Mouse (Mus musculus): Measurements from ENCODE around the gene Nfx1.
"Not testable (repeated sequence)": the region's sequence is repeated elsewhere in the genome, so short reads cannot be mapped to it uniquely, and the experiment has no call there.

Gene Nfx1

GRCm38 (mm10) chr4:40970842-40971701 lies at the start of gene Nfx1:
Nfx1 (plus strand) TSS chr4:40970906.
- peak; percentile 93 for DNase-seq (ENCODE audit: low read depth, low spot score)

- no peak for DNase-seq (ENCODE audit: low read depth, low spot score)
Observed at GRCm38 (mm10) chr4:40921288-40921687, 49.4 kb upstream of the Nfx1 start.

- no peak for DNase-seq (ENCODE audit: low read depth, low spot score)
Observed at GRCm38 (mm10) chr4:40923087-40923651, 47.5 kb upstream of the Nfx1 start.

GRCm38 (mm10) chr4:40925568-40925967 lies 45.1 kb upstream of the Nfx1 start:
- DNase-seq (ENCODE audit: low read depth, low spot score): no peak

GRCm38 (mm10) chr4:40929046-40929445 lies 41.7 kb upstream of the Nfx1 start:
- DNase-seq (ENCODE audit: low read depth, low spot score): no peak

- no peak for DNase-seq (ENCODE audit: low read depth, low spot score)
Observed at GRCm38 (mm10) chr4:40933694-40934093, 37.0 kb upstream of the Nfx1 start.

DNA sequence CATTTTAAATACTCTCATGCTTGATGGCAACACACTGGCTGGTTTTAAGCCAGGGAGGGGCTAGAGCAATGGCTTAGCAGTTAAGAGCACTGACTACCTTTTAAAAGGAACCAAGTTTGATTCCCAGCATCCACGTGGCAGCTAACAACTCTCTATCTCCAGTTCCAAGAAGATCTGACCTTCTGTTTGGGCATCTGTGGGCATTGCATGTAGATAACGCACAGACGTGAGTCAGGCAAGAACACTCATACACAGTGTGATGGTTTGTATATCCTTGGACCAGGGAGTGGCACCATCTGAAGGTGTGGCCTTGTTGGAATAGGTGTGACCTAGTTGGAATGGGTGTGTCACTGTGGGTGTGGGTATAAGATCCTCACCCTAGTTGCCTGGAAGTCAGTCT lies 36.3 kb upstream of the Nfx1 start:
- DNase-seq (ENCODE audit: low read depth, low spot score): not testable (repeated sequence)

DNA sequence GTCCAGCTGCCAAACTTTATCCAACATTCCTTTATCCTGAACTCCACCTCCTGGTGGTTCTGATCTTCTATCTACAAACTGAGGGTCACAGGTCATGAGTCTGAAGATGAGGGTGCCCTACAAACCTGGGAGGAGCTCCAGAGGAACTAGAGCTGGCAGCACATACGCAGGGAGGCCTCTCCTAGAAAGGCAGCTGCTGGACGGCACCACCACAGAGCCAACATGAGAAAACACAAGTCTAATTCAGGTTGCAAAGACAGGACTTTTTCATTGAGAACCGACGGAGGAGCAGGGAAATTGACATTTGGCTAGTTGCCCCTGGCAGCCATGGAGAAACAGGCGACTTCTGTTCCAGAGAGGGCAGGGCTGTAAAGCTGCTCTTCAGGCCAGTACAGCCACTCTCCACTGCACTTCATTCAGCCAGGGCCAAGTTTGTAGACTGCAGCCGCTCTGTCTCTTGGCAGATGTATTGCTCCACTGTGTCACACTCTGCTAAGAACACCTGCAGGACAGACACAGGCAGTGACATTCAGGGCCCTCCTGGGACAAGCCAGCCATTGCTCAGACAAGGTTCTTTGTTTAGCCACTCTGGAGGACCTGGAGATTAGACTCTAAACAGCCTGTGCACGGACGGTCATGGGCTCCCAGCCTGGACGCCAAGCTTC lies 34.4 kb upstream of the Nfx1 start:
- DNase-seq (ENCODE audit: low read depth, low spot score): no peak

- DNase-seq (ENCODE audit: low read depth, low spot score): no peak
Observed at GRCm38 (mm10) chr4:40938793-40939192, 31.9 kb upstream of the Nfx1 start.

- no peak for DNase-seq (ENCODE audit: low read depth, low spot score)
Observed at GRCm38 (mm10) chr4:40943651-40944050, 27.1 kb upstream of the Nfx1 start.

DNA sequence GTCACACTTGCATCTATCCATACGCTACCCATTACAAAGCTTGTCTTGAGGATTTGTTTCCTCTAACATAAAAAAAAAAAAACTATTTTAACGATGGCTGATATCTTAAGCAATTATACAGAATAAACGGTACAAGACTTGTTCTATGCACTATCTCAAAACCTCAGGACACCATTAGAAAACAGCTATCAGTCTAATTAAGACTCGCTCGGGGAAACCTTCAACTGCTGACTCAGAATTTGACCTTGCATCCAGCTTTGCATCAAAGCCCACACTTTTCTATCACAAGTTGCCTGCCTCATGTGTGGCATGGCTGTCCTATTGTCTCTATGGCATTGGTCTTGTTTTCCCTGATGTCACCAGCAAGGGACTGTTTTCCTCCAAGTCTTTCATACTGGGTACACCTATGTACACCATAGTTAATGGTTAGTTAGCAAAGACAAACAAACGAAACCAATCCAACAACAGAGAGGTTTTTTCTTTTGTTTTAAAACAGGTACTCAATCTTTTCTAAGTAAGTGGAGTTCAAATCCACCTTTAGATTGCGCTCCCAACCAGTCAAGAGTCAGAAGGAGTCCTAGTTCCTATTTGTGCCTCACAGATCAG lies 24.1 kb upstream of the Nfx1 start:
- no peak for DNase-seq (ENCODE audit: low read depth, low spot score)

- no peak for DNase-seq (ENCODE audit: low read depth, low spot score)
Observed at GRCm38 (mm10) chr4:40947565-40948159, 23.0 kb upstream of the Nfx1 start.

DNA sequence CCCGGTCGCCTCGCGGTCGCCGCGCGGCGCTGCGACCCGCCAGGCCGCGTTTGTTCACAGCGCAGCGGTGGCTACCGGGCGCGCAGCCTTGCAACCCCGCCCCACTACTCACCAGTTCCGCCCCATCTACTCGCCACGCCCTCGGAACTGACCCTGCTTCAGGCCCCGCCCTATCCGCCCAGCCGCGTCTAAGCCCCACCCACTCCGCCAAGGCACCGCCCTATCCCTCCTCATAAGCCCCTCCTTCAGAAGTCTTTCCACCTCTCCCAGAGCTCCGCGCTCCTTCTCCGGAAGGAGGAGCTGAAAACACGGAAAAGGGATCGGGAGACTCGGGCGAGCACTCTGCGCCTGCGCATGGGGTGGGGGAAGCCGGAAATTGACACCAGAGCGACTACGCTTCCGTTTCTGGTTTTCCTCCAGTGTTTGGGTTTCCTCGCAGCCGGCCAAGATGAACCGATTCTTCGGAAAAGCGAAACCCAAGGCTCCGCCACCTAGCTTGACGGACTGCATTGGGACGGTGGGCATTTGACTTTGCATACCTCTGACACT lies 22.5 kb upstream of the Nfx1 start, which contains the start of the genes Bag1 and Chmp5:
Bag1 (minus strand) TSS at position 135 of the 549 bp plus-strand sequence.
Chmp5 (plus strand) TSS at position 248 of the 549 bp plus-strand sequence.
- peak; percentile 99 for DNase-seq (ENCODE audit: low read depth, low spot score)

DNA sequence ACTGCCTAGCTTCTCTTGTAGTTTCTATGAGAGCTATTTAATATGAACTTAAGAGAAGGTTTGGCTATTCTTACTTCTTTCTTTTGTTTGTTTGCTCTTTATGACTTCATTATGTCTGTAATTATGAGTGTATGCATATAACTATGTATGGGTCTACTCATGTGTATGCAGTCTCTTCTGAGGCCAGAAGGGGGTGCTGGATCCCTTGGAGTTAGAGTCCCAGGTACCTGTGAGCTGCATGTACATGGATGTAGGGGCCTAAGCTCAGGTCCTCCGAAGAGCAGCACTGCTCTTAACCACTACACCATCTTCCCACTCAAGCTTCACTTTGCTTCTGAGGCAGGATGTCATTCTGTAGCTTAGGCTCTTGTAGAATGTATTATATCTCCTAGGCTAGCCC lies 17.2 kb upstream of the Nfx1 start:
- no peak for DNase-seq (ENCODE audit: low read depth, low spot score)

GRCm38 (mm10) chr4:40955942-40956341 lies 14.8 kb upstream of the Nfx1 start:
- DNase-seq (ENCODE audit: low read depth, low spot score): no peak

- DNase-seq (ENCODE audit: low read depth, low spot score): no peak
Observed at GRCm38 (mm10) chr4:40963536-40963935, 7.2 kb upstream of the Nfx1 start.

DNA sequence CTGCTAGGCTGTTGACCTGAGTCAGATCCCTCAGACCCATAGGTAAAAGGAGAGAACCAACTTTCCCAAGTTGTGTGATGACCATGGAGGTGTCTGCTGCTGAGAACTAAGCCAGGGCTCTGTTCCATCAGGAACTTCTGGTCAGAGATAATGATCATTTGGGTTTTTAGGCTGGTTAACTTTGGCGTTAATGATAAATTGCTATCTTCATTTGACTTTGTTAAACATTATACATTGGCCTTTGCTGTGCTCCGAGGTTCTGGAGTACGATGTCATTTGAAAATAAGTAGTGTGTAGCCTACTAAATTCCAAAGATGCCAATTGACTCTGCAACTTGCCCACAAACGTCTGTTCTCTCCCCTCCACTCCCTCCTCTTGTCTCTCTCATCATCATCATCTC lies 1.5 kb upstream of the Nfx1 start:
- DNase-seq (ENCODE audit: low read depth, low spot score): no peak

DNA sequence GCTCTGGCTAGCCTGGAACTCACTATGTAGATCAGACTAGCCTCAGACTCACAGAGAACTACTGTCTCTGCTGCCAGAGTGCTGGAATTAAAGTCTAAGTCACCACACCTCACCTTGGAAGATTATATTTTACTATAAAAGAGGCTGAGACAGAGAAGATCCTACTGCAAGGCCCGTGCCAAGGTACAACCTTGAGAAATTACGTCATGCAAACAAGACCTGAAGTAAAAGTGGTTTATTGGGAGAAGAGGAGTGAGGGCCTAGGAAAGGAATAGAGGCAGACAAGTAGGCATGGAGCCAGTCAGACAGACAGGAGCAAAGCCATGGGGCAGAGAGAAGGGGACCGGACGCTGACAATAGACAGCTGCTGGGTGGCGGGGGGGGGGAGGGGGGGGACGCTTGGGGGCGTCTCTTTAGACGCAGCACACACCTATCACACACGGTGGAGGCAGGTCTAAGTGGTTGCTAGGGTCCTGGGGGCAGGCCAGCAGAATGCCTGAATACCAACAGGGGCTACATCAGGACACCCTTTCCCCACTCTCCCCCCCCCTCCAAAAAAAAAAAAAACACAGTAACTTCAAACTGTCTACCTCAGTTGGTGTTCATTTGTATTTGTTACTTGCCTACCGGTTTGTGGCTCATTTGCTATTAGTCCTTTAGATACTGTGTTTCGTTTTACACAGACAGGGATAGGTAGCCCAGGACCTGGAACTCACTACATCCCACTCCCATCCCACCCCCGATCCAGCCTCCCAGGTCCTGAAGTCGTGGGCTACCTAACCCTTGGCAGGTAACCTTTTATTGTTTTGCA lies 720 bp upstream of the Nfx1 start:
- DNase-seq (ENCODE audit: low read depth, low spot score): no peak

DNA sequence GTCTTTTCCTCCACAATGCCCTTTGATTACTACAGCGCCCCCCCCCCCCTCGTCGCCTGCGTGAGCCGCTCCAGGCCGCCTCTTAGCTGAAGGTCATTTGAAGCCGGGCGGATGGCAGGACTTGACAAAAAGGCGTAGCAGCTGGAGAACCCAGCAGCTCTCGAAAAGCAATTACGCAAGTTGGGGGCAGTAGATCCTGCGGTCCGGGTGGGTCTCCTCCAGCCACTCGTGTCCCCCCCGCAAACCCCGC lies 189 bp upstream of the Nfx1 start:
- no peak for DNase-seq (ENCODE audit: low read depth, low spot score)

DNA sequence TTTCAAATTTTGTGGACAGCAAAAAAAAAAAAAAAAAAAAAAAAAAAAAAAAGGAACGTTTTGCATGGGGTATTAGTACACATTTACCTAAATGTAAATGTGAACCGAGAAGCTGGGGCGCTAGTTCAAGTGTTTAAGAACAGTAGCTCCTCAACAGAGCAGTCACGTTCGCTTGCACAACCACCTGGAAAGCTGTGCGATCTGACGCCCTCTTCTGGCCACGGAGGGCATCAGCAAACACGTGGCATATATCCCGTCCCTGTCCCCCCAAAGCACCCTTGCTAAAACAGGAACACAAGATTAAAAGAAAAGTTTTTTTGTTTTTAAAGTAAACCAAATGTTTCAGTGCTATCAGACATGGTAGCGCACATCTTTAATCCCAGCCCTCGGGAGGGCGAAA lies 1.0 kb downstream of the Nfx1 start:
- DNase-seq (ENCODE audit: low read depth, low spot score): peak; percentile 54

DNA sequence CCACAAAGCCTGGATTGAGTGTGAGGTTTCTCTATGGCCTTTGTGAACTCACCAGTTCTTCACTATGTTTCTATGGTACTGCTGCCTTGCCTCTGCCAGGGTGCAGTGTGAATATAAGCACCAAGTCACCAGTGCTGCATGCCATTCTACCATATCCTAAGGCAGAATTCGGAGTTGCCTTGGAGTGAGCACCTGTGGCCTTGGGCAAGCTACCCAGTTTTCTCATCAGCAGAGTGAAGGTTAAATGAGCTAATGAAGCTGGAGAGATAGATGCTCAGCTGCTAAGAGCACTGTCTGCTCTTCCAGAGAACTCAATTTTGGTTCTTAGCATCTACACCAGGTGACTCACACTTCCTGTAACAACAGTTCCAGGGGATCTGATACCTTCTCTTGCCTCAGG lies 3.3 kb downstream of the Nfx1 start:
- no peak for DNase-seq (ENCODE audit: low read depth, low spot score)
